Mouse (Mus musculus) lung, postnatal 0 days (tissue): ENCODE measurements around the gene Steap4.

ENCODE experiments used
- CTCF ChIP-seq: IDR thresholded peaks from 2 replicates; pipeline ENCODE4 v1.5.1; 2016; ENCODE audit warnings: antibody characterized with exemption, mild to moderate bottlenecking
- EP300 ChIP-seq: IDR thresholded peaks from 2 replicates; pipeline ENCODE4 v1.6.1; 2016; ENCODE audit warnings: antibody characterized with exemption, mild to moderate bottlenecking, control low read depth

GRCm38 (mm10) chr5:7974522-7975197 lies 14.4 kb downstream of the Steap4 start:
- TF ChIP-seq CTCF (no peak), EP300 (no peak)
